Mouse (Mus musculus): ENCODE measurements around the gene Treml1. TPM values are rescaled to one million over a fixed set of nuclear protein-coding genes. Genes with fewer than 3 reads are reported as not detected.

Gene Treml1
- total and polyA plus RNA-seq, 3 experiments, result 0.96 to 1.7 TPM; not detected in 1

GRCm38 (mm10) chr17:48407154-48407553, 47.4 kb downstream of the Treml1 start:
- peak; percentile 28 for DNase-seq (ENCODE audit: low read depth, low spot score)
- Histone ChIP-seq H3K4me1 (ENCODE audit: control insufficient read depth in 1 of 2, insufficient read depth in 2 of 2, low read length in 2 of 2) (peaks cover 7 to 24% of the 10 kb centered on the region in 2 experiments), H3K9ac (ENCODE audit: control insufficient read depth, low read depth, low read length, poor library complexity, severe bottlenecking) (peak overlapping the region; percentile 98), H3K4me3 (ENCODE audit: control insufficient read depth in 1 of 2, insufficient read depth in 1 of 2, low read depth in 2 of 2, low read length in 2 of 2) (peak overlapping the region; percentile 65 to 84; a peak in 2 of 4 replicates), H3K27ac (ENCODE audit: control insufficient read depth, low read depth, low read length) (peak overlapping the region; percentile 100), H3K36me3 (ENCODE audit: control insufficient read depth in 1 of 2, insufficient read depth in 2 of 2, low read length in 2 of 2) (peaks cover 9 to 50% of the 10 kb centered on the region in 2 experiments), H3K9me3 (replicated peaks; ENCODE audit: insufficient read depth, low read length) (no peaks in the 10 kb centered on the region), H3K27me3 (ENCODE audit: control insufficient read depth in 1 of 2, insufficient read depth in 2 of 2, low read length in 2 of 2) (no peaks in the 10 kb centered on the region), H3K79me2 (ENCODE audit: control insufficient read depth, insufficient read depth, low read length, poor library complexity) (peaks cover 70% of the 10 kb centered on the region)
- TF ChIP-seq CHD1 (IDR thresholded peaks at IDR 0.05; ENCODE audit: low read depth, low read length) (no peak), RCOR1 (IDR thresholded peaks at IDR 0.05; ENCODE audit: low read depth, low read length) (no peak), GATA1 (IDR thresholded peaks at IDR 0.05; ENCODE audit: low read depth, low read length) (no peak), ZMIZ1 (IDR thresholded peaks at IDR 0.05; ENCODE audit: low read depth, low read length) (no peak), MXI1 (IDR thresholded peaks at IDR 0.05; ENCODE audit: low read depth, low read length) (no peak), SIN3A (IDR thresholded peaks at IDR 0.05; ENCODE audit: low read length) (no peak), MAZ (IDR thresholded peaks at IDR 0.05; ENCODE audit: low read depth, low read length) (no peak), ZNF384 (IDR thresholded peaks at IDR 0.05; ENCODE audit: low read depth, low read length) (no peak)

DNA sequence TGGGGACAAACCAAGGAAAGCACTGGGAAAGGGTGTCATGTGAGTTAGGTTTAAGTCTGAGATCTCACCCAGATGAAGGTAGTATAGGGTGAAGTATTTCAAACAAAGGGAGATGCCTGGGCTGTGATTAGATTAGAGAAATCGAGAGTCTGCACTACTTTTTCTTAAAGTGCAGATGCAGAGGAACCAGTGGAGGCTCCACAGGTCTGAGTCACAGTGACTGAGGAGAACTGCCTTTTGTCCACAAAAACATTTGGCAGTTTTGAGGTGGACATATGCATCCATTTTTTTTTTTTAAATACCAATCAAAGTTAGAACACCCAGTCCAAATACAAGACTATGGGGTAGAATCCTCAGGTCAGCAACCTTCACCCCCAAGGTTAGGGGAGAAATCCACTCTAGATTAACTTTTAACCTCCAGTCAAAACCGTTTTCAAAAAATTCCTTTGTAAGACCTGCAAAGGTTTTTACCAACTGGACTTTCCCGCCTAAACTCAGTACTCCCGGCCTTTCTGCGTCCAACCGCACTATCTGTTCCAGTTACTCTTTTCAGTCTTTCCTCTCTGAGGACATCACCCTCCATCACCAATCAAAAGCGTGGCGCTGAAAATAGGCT, 48.3 kb downstream of the Treml1 start:
- Histone ChIP-seq H3K27ac (ENCODE audit: control insufficient read depth, low read depth, low read length) (peak overlapping the region; percentile 100), H3K9me3 (replicated peaks; ENCODE audit: insufficient read depth, low read length) (no peaks in the 10 kb centered on the region), H3K4me1 (ENCODE audit: control insufficient read depth in 1 of 2, insufficient read depth in 2 of 2, low read length in 2 of 2) (peaks cover 7 to 24% of the 10 kb centered on the region in 2 experiments), H3K79me2 (ENCODE audit: control insufficient read depth, insufficient read depth, low read length, poor library complexity) (peaks cover 63% of the 10 kb centered on the region), H3K27me3 (ENCODE audit: control insufficient read depth in 1 of 2, insufficient read depth in 2 of 2, low read length in 2 of 2) (no peaks in the 10 kb centered on the region), H3K9ac (ENCODE audit: control insufficient read depth, low read depth, low read length, poor library complexity, severe bottlenecking) (peak overlapping the region; percentile 98), H3K4me3 (ENCODE audit: control insufficient read depth in 1 of 2, insufficient read depth in 1 of 2, low read depth in 2 of 2, low read length in 2 of 2) (peak overlapping the region; percentile 65 to 84), H3K36me3 (ENCODE audit: control insufficient read depth in 1 of 2, insufficient read depth in 2 of 2, low read length in 2 of 2) (peaks cover 4 to 50% of the 10 kb centered on the region in 2 experiments; a peak in 3 of 4 replicates)
- DNase-seq (ENCODE audit: low read depth, low spot score), result peak; percentile 47
- TF ChIP-seq CHD1 (IDR thresholded peaks at IDR 0.05; ENCODE audit: low read depth, low read length), result peak; percentile 45; the same call in 1 of the 2 replicates
- no peak for TF ChIP-seq MYC (IDR thresholded peaks at IDR 0.05; ENCODE audit: low read depth, low read length)
- no peak for TF ChIP-seq ZC3H11A (IDR thresholded peaks at IDR 0.05; ENCODE audit: low read depth, low read length)
- no peak for TF ChIP-seq MYB (IDR thresholded peaks at IDR 0.05; ENCODE audit: low read depth, low read length)
- no peak for TF ChIP-seq USF1 (IDR thresholded peaks at IDR 0.05; ENCODE audit: low read depth, low read length)
- TF ChIP-seq POLR2AphosphoS2 (IDR thresholded peaks at IDR 0.05; ENCODE audit: low read length), result no peak; the same call in 1 of the 2 replicates
- 0 out of 2 replicates have a peak, but pooled peaks have one; percentile 26 for TF ChIP-seq MAX (IDR thresholded peaks at IDR 0.05; ENCODE audit: low read length)
- TF ChIP-seq SMC3 (IDR thresholded peaks at IDR 0.05; ENCODE audit: low read depth, low read length), result no peak
- peak; percentile 80 for TF ChIP-seq E2F4 (IDR thresholded peaks at IDR 0.05; ENCODE audit: borderline replicate concordance, low read depth, low read length)
- no peak for TF ChIP-seq TAL1 (IDR thresholded peaks at IDR 0.05; ENCODE audit: low read length)

Data from MEL (cell line).